Mouse (Mus musculus) thymus, adult 2 months (tissue): ENCODE data around the gene Ykt6.

Experiments used
- CTCF ChIP-seq: fragments of 200-500 bp; IDR thresholded peaks from 2 replicates; pipeline ENCODE4 v1.5.1; 2012; ENCODE audit warnings: mild to moderate bottlenecking, control low read depth, low read length, moderate library complexity, borderline replicate concordance; ENCODE audit not compliant: control insufficient read depth, poor library complexity, insufficient read depth; ENCODE audit errors: extremely low read depth
- POLR2A ChIP-seq: fragments of 200-500 bp; IDR thresholded peaks from 2 replicates; pipeline ENCODE4 v1.6.1; 2012; ENCODE audit warnings: mild to moderate bottlenecking, low read length, control low read depth, moderate library complexity; ENCODE audit not compliant: control insufficient read depth, poor library complexity, insufficient read depth; ENCODE audit errors: extremely low read depth

DNA sequence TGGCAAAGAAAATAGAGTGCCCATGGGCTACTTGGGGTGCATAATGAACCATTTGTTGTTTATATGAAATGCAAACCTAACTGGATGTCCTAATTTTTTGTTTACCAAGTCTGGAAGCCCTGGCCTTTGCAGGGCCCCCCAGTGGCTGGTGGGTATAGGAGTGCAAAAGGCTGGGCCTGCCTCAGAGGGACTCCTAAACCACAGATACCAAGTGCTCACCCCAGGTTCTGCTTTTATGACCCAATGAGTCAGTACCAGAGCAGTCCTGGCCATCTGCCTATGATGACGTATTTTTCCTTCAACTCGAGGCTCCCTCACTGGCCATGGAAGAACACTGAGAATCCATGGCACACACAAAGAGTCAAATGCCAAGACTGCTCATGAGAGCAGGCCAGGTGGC is 10.4 kb upstream of the Ykt6 start:
- TF ChIP-seq POLR2A: no peak
- no peak for TF ChIP-seq CTCF
